Mouse (Mus musculus): ENCODE data around the gene Tescl. TPM values are rescaled to one million over a fixed set of nuclear protein-coding genes. Genes with fewer than 3 reads are reported as not detected.

Tescl gene
- polyA plus RNA-seq, 1 experiment from 2014 or later, result not detected

- Histone ChIP-seq H3K36me3 (no peaks in the 10 kb centered on the region), H3K27me3 (0 out of 2 replicates have a peak, but pooled peaks cover 5% of the 10 kb centered on the region), H3K4me2 (no peak overlapping the region), H3K9me3 (no peaks in the 10 kb centered on the region), H3K4me3 (no peak overlapping the region), H3K9ac (no peak overlapping the region), H3K4me1 (no peaks in the 10 kb centered on the region), H3K27ac (no peak overlapping the region)
- ATAC-seq (ENCODE audit: insufficient number of reproducible peaks, low FRiP score, low TSS enrichment, low read depth), result no peak
- 45% methylated on average over 4 of the region's 4 CpGs for WGBS
Observed at GRCm38 (mm10) chr7:24357899-24358298, 24.2 kb upstream of the Tescl start.

GRCm38 (mm10) chr7:24356081-24356480, 22.3 kb upstream of the Tescl start:
- 69% methylated on average over 10 of the region's 10 CpGs for WGBS
- Histone ChIP-seq H3K27me3 (0 out of 2 replicates have a peak, but pooled peaks cover 7% of the 10 kb centered on the region), H3K9me3 (no peaks in the 10 kb centered on the region), H3K4me1 (no peaks in the 10 kb centered on the region), H3K4me2 (no peak overlapping the region), H3K4me3 (no peak overlapping the region), H3K9ac (no peak overlapping the region), H3K36me3 (no peaks in the 10 kb centered on the region), H3K27ac (no peak overlapping the region)
- ATAC-seq (ENCODE audit: insufficient number of reproducible peaks, low FRiP score, low TSS enrichment, low read depth), result no peak

- H3K9me3 ChIP-seq, result no peaks in the 10 kb centered on the region
- H3K9ac ChIP-seq, result no peak overlapping the region
- no peak overlapping the region for H3K4me2 ChIP-seq
- 87% methylated on average over 6 of the region's 6 CpGs for WGBS
- no peak overlapping the region for H3K4me3 ChIP-seq
- H3K27ac ChIP-seq, result no peak overlapping the region
- 0 out of 2 replicates have a peak, but pooled peaks cover 9% of the 10 kb centered on the region for H3K27me3 ChIP-seq
- H3K36me3 ChIP-seq, result no peaks in the 10 kb centered on the region
- no peaks in the 10 kb centered on the region for H3K4me1 ChIP-seq
- ATAC-seq (ENCODE audit: insufficient number of reproducible peaks, low FRiP score, low TSS enrichment, low read depth), result no peak
Observed at GRCm38 (mm10) chr7:24355646-24356045, 21.9 kb upstream of the Tescl start.

- H3K9me3 ChIP-seq, result no peaks in the 10 kb centered on the region
- H3K4me1 ChIP-seq, result no peaks in the 10 kb centered on the region
- H3K27ac ChIP-seq, result no peak within 1 kb of the TSS
- H3K9ac ChIP-seq, result no peak within 1 kb of the TSS
- 36% methylated on average over 6 of the region's 6 CpGs for WGBS
- H3K27me3 ChIP-seq, result 0 out of 2 replicates have a peak, but pooled peaks cover 9% of the 10 kb centered on the region
- ATAC-seq (ENCODE audit: insufficient number of reproducible peaks, low FRiP score, low TSS enrichment, low read depth), result no peak
- no peak within 1 kb of the TSS for H3K4me3 ChIP-seq
- no peak within 1 kb of the TSS for H3K4me2 ChIP-seq
- no peaks in the 10 kb centered on the region for H3K36me3 ChIP-seq
Observed at GRCm38 (mm10) chr7:24348896-24349295, 15.2 kb upstream of the Tescl start, which contains the start of gene Lypd5. Lypd5 (plus strand) TSS chr7:24349196.

GRCm38 (mm10) chr7:24346444-24346843, 12.7 kb upstream of the Tescl start:
- Histone ChIP-seq H3K36me3 (no peaks in the 10 kb centered on the region), H3K4me2 (no peak overlapping the region), H3K27ac (no peak overlapping the region), H3K9ac (no peak overlapping the region), H3K27me3 (0 out of 2 replicates have a peak, but pooled peaks cover 4% of the 10 kb centered on the region), H3K4me3 (no peak overlapping the region), H3K4me1 (no peaks in the 10 kb centered on the region), H3K9me3 (no peaks in the 10 kb centered on the region)
- ATAC-seq (ENCODE audit: insufficient number of reproducible peaks, low FRiP score, low TSS enrichment, low read depth), result no peak
- WGBS, result 63% methylated on average over 5 of the region's 5 CpGs

GRCm38 (mm10) chr7:24343701-24344272, 10.1 kb upstream of the Tescl start:
- Histone ChIP-seq H3K27me3 (no peaks in the 10 kb centered on the region), H3K4me2 (no peak overlapping the region), H3K27ac (no peak overlapping the region), H3K36me3 (no peaks in the 10 kb centered on the region), H3K9ac (no peak overlapping the region), H3K4me3 (no peak overlapping the region), H3K4me1 (no peaks in the 10 kb centered on the region), H3K9me3 (no peaks in the 10 kb centered on the region)
- 73% methylated on average over 7 of the region's 7 CpGs for WGBS
- ATAC-seq (ENCODE audit: insufficient number of reproducible peaks, low FRiP score, low TSS enrichment, low read depth), result no peak

GRCm38 (mm10) chr7:24338241-24338640, 4.5 kb upstream of the Tescl start:
- WGBS, result 43% methylated on average over 2 of the region's 2 CpGs
- Histone ChIP-seq H3K9me3 (no peaks in the 10 kb centered on the region), H3K36me3 (no peaks in the 10 kb centered on the region), H3K27ac (no peak overlapping the region), H3K4me3 (no peak overlapping the region), H3K27me3 (peaks cover 19% of the 10 kb centered on the region), H3K4me1 (no peaks in the 10 kb centered on the region), H3K9ac (no peak overlapping the region), H3K4me2 (no peak overlapping the region)
- ATAC-seq (ENCODE audit: insufficient number of reproducible peaks, low FRiP score, low TSS enrichment, low read depth), result no peak

- H3K4me2 ChIP-seq, result no peak overlapping the region
- H3K9ac ChIP-seq, result no peak overlapping the region
- H3K9me3 ChIP-seq, result no peaks in the 10 kb centered on the region
- no peak overlapping the region for H3K4me3 ChIP-seq
- no peaks in the 10 kb centered on the region for H3K4me1 ChIP-seq
- no peak overlapping the region for H3K27ac ChIP-seq
- ATAC-seq (ENCODE audit: insufficient number of reproducible peaks, low FRiP score, low TSS enrichment, low read depth), result no peak
- H3K27me3 ChIP-seq, result peaks cover 27% of the 10 kb centered on the region
- 10% methylated on average over 5 of the region's 5 CpGs for WGBS
- H3K36me3 ChIP-seq, result no peaks in the 10 kb centered on the region
Observed at GRCm38 (mm10) chr7:24335699-24336309, 2.1 kb upstream of the Tescl start.

- Histone ChIP-seq H3K9me3 (no peaks in the 10 kb centered on the region), H3K27me3 (no peaks in the 10 kb centered on the region; the same call in 1 of the 2 replicates), H3K27ac (no peak overlapping the region), H3K9ac (no peak overlapping the region), H3K4me2 (no peak overlapping the region), H3K36me3 (no peaks in the 10 kb centered on the region), H3K4me3 (no peak overlapping the region), H3K4me1 (peaks cover 8% of the 10 kb centered on the region; the same call in 1 of the 2 replicates)
- no peak for ATAC-seq (ENCODE audit: insufficient number of reproducible peaks, low FRiP score, low TSS enrichment, low read depth)
- 77% methylated on average over 14 of the region's 14 CpGs for WGBS
Observed at GRCm38 (mm10) chr7:24327281-24327975, 6.3 kb downstream of the Tescl start.

- ATAC-seq (ENCODE audit: insufficient number of reproducible peaks, low FRiP score, low TSS enrichment, low read depth), result no peak
- H3K4me2 ChIP-seq, result peak overlapping the region; percentile 56
- peaks cover 8% of the 10 kb centered on the region; the same call in 1 of the 2 replicates for H3K4me1 ChIP-seq
- H3K9me3 ChIP-seq, result no peaks in the 10 kb centered on the region
- no peak overlapping the region for H3K9ac ChIP-seq
- no peaks in the 10 kb centered on the region for H3K27me3 ChIP-seq
- H3K4me3 ChIP-seq, result peak overlapping the region; percentile 35
- H3K27ac ChIP-seq, result 0 out of 2 replicates have a peak overlapping the region, but pooled peaks have one; percentile 75
- 40% methylated on average over 20 of the region's 20 CpGs for WGBS
- H3K36me3 ChIP-seq, result no peaks in the 10 kb centered on the region
Observed at GRCm38 (mm10) chr7:24326273-24327135, 7.2 kb downstream of the Tescl start.

GRCm38 (mm10) chr7:24325675-24326128, 8.0 kb downstream of the Tescl start:
- Histone ChIP-seq H3K4me3 (peak overlapping the region; percentile 35), H3K4me2 (peak overlapping the region; percentile 56), H3K27ac (peak overlapping the region; percentile 75), H3K9ac (peak overlapping the region; percentile 33; the same call in 1 of the 2 replicates), H3K27me3 (no peaks in the 10 kb centered on the region), H3K4me1 (peaks cover 8% of the 10 kb centered on the region; the same call in 1 of the 2 replicates), H3K36me3 (no peaks in the 10 kb centered on the region), H3K9me3 (no peaks in the 10 kb centered on the region)
- 2% methylated on average over 13 of the region's 13 CpGs for WGBS
- no peak for ATAC-seq (ENCODE audit: insufficient number of reproducible peaks, low FRiP score, low TSS enrichment, low read depth)

Measured in limb, embryonic 15.5 days (tissue).